Mouse (Mus musculus) ES-Bruce4 (cell line): ENCODE results near the gene Calb2. TPM values are rescaled to one million over a fixed set of nuclear protein-coding genes. Genes with fewer than 3 reads are reported as not detected.
A peak's percentile ranks its signal among the peaks of the same experiment; 100 is the strongest.

Experiments
- H3K27ac ChIP-seq: 2 replicates; pipeline ENCODE4 v1.5.1; 2012; ENCODE audit warnings: low read length, inconsistent platforms; ENCODE audit not compliant: insufficient read depth
- H3K27me3 ChIP-seq: 2 replicates; pipeline ENCODE4 v1.6.1; 2012; ENCODE audit warnings: mild to moderate bottlenecking, low read length, inconsistent platforms; ENCODE audit not compliant: control insufficient read depth, poor library complexity, insufficient read depth, severe bottlenecking
- H3K36me3 ChIP-seq: 2 replicates; pipeline ENCODE4 v1.6.1; 2012; ENCODE audit warnings: inconsistent platforms, mild to moderate bottlenecking, low read length, moderate library complexity; ENCODE audit not compliant: control insufficient read depth, poor library complexity, insufficient read depth, severe bottlenecking
- H3K4me1 ChIP-seq: one replicate; pipeline ENCODE4 v1.8.1; 2011; ENCODE audit warnings: low read length; ENCODE audit not compliant: control insufficient read depth, insufficient read depth
- H3K4me3 ChIP-seq: 2 replicates; pipeline ENCODE4 v1.5.1; 2011; ENCODE audit warnings: low read depth, mild to moderate bottlenecking, low read length
- H3K9ac ChIP-seq: 2 replicates; pipeline ENCODE4 v1.6.1; 2012; ENCODE audit warnings: low read depth, mild to moderate bottlenecking, inconsistent platforms; ENCODE audit not compliant: poor library complexity, severe bottlenecking
- H3K9me3 ChIP-seq: replicated peaks from 2 replicates; pipeline ENCODE4 v1.6.1; 2012; ENCODE audit warnings: mild to moderate bottlenecking, low read length, inconsistent platforms; ENCODE audit not compliant: control insufficient read depth, poor library complexity, insufficient read depth, severe bottlenecking
- CTCF ChIP-seq: IDR thresholded peaks from one replicate; pipeline ENCODE4 v1.8.1; 2011; ENCODE audit warnings: low read depth, low read length
- EP300 ChIP-seq: IDR thresholded peaks from 2 replicates; pipeline ENCODE4 v1.6.1; 2011; ENCODE audit warnings: low read depth, low read length; ENCODE audit not compliant: insufficient read depth
- POLR2A ChIP-seq: IDR thresholded peaks from one replicate; pipeline ENCODE4 v1.8.1; 2011; ENCODE audit warnings: low read length; ENCODE audit not compliant: insufficient read depth
- polyA plus RNA-seq: library from polyadenylated mRNA; stranded (reverse); fragments of >200 nt; gene quantifications from 2 replicates; pipeline ENCODE4 v1.2.4, GENCODE M21; 2011; ENCODE audit warnings: low read depth; ENCODE audit not compliant: missing spikeins, insufficient read depth, insufficient read length

Gene Calb2
- polyA plus RNA-seq, 1 experiment = 0.84 TPM

GRCm38 (mm10) chr8:110174826-110175225 lies 6.8 kb upstream of the Calb2 start:
- no peaks in the 10 kb centered on the region for H3K36me3 ChIP-seq
- H3K4me3 ChIP-seq = no peak overlapping the region
- no peaks in the 10 kb centered on the region for H3K9me3 ChIP-seq
- no peak overlapping the region for H3K27ac ChIP-seq
- H3K27me3 ChIP-seq = no peaks in the 10 kb centered on the region
- TF ChIP-seq EP300 (no peak), CTCF (no peak), POLR2A (no peak)
- H3K4me1 ChIP-seq = no peaks in the 10 kb centered on the region
- no peak overlapping the region for H3K9ac ChIP-seq

- no peak overlapping the region for H3K27ac ChIP-seq
- TF ChIP-seq POLR2A (no peak), CTCF (no peak), EP300 (no peak)
- no peaks in the 10 kb centered on the region for H3K4me1 ChIP-seq
- no peak overlapping the region for H3K4me3 ChIP-seq
- H3K9me3 ChIP-seq = no peaks in the 10 kb centered on the region
- H3K9ac ChIP-seq = no peak overlapping the region
- no peaks in the 10 kb centered on the region for H3K36me3 ChIP-seq
- H3K27me3 ChIP-seq = peaks cover 4% of the 10 kb centered on the region; the same call in 1 of the 2 replicates
These were observed 4.2 kb upstream of the Calb2 start for GRCm38 (mm10) chr8:110172161-110172560.

- Histone ChIP-seq H3K27ac (no peak overlapping the region), H3K9ac (no peak overlapping the region), H3K4me1 (no peaks in the 10 kb centered on the region), H3K4me3 (no peak overlapping the region), H3K36me3 (no peaks in the 10 kb centered on the region), H3K27me3 (peaks cover 4% of the 10 kb centered on the region; the same call in 1 of the 2 replicates), H3K9me3 (no peaks in the 10 kb centered on the region)
- TF ChIP-seq EP300 (no peak), POLR2A (no peak), CTCF (no peak)
These were observed 1.7 kb downstream of the Calb2 start for GRCm38 (mm10) chr8:110166270-110166669.

- H3K27me3 ChIP-seq = no peaks in the 10 kb centered on the region
- no peaks in the 10 kb centered on the region for H3K4me1 ChIP-seq
- no peak overlapping the region for H3K9ac ChIP-seq
- TF ChIP-seq EP300 (no peak), POLR2A (no peak), CTCF (no peak)
- no peak overlapping the region for H3K27ac ChIP-seq
- no peak overlapping the region for H3K4me3 ChIP-seq
- H3K9me3 ChIP-seq = no peaks in the 10 kb centered on the region
- H3K36me3 ChIP-seq = no peaks in the 10 kb centered on the region
These were observed 6.0 kb downstream of the Calb2 start for GRCm38 (mm10) chr8:110162007-110162406.

GRCm38 (mm10) chr8:110152951-110153350 lies 15.1 kb downstream of the Calb2 start:
- H3K27ac ChIP-seq = no peak overlapping the region
- H3K9ac ChIP-seq = no peak overlapping the region
- no peaks in the 10 kb centered on the region; the same call in 1 of the 2 replicates for H3K27me3 ChIP-seq
- no peak overlapping the region for H3K4me3 ChIP-seq
- no peaks in the 10 kb centered on the region for H3K9me3 ChIP-seq
- no peaks in the 10 kb centered on the region for H3K36me3 ChIP-seq
- H3K4me1 ChIP-seq = no peaks in the 10 kb centered on the region
- TF ChIP-seq CTCF (no peak), EP300 (no peak), POLR2A (no peak)

- no peaks in the 10 kb centered on the region for H3K9me3 ChIP-seq
These were observed 22.5 kb downstream of the Calb2 start for GRCm38 (mm10) chr8:110145538-110145937.

More at GRCm38 (mm10) chr8:110145538-110145937, 22.5 kb downstream of the Calb2 start:
- H3K4me1 ChIP-seq = no peaks in the 10 kb centered on the region
- H3K36me3 ChIP-seq = no peaks in the 10 kb centered on the region
- peak; percentile 89 for TF ChIP-seq CTCF
- no peak for TF ChIP-seq EP300
- TF ChIP-seq POLR2A = no peak
- no peak overlapping the region for H3K9ac ChIP-seq
- H3K4me3 ChIP-seq = no peak overlapping the region
- no peaks in the 10 kb centered on the region; the same call in 1 of the 2 replicates for H3K27me3 ChIP-seq
- H3K27ac ChIP-seq = no peak overlapping the region
